Comparison of ENCODE assay signal across 11 mouse cellular contexts in the genomic region with DNA sequence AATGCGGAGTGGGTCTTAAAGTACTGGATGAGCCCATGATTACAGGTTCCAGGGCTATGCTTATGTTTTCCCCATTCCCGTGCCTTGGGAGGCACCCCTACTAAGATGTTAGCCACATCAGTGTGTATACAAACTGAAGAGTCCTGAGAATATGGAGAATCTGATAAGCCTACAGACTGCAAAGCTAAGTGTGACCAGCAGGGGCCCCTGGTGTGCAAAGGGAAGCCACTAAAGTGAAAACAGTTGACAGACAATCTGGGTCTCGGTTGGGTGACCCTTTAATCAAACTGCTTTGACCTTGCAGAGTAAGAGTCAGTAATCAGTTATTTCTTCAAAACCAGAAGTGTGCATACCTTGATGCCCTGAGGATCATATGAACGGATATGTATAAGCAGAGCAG. TPM values are rescaled to one million over a fixed set of nuclear protein-coding genes. Genes with fewer than 3 reads are reported as not detected.
DNase-seq lines count a peak whose midpoint lies in the region; ATAC-seq and TF ChIP-seq lines count a peak whose summit lies in the region.
"Had no signal": no experiment of that assay in that cellular context is flagged by ENCODE, and none has a peak within 500 bp of the region (broad histone marks: within the 10 kb centered on the region; RNA-seq: fewer than 3 reads in every experiment).

No protein-coding gene starts in this region.

- TF ChIP-seq CTCF in kidney, adult 2 months (conservative IDR thresholded peaks at IDR 0.05; ENCODE audit: insufficient read depth, insufficient read length, low read depth, low read length) = peak; percentile 52
- peak; percentile 74 to 86 for TF ChIP-seq CTCF in CH12.LX (conservative IDR thresholded peaks at IDR 0.05 in 1 of 2, IDR thresholded peaks at IDR 0.05 in 1 of 2; ENCODE audit: low read depth in 2 of 2, low read length in 2 of 2)

- in situ Hi-C loops in CH12.LX (cut with MboI; ENCODE audit: low pct_ligation_motif_present, low pct_unique_long_range_greater_than_20kb, low sequenced_read_pairs) = no loop called here

- peaks cover 11% of the 10 kb centered on the region for H3K9me3 ChIP-seq in kidney, embryonic 16.5 days (ENCODE audit: low read length)
- H3K9me3 ChIP-seq in CH12.LX (replicated peaks; ENCODE audit: low read length) = peaks cover 3% of the 10 kb centered on the region
- H3K9me3 ChIP-seq: stomach, embryonic 15.5 days had no signal

- no peak overlapping the region for H3K4me2 ChIP-seq in kidney, embryonic 16.5 days (replicated peaks; ENCODE audit: low read depth, low read length)
- peak overlapping the region; percentile 16; the same call in 1 of the 2 replicates for H3K4me2 ChIP-seq in CH12.LX (ENCODE audit: insufficient read depth, low read depth, poor library complexity, severe bottlenecking)
- H3K4me2 ChIP-seq: forebrain, embryonic 12.5 days; stomach, embryonic 15.5 days had no signal

- dilution Hi-C loops in CH12.LX (cut with MboI; ENCODE audit: extremely low pct_ligation_motif_present, extremely low pct_unique_long_range_greater_than_20kb, low sequenced_read_pairs) = no loop called here

- intact Hi-C loops in left cerebral cortex, postnatal 10 days (cut with DNase I) = no loop called here

- peak; percentile 8 for DNase-seq in kidney, adult 2 months
- DNase-seq in CH12.LX (ENCODE audit: extremely low read depth) = peak; percentile 59
- DNase-seq in MEL-GATA-1-ER (ENCODE audit: extremely low read depth, low read depth) = peak; percentile 14
- peak; percentile 18 for DNase-seq in lung, postnatal 14 days
- no peak for DNase-seq in ovary, postnatal 14 days (ENCODE audit: low spot score)
- DNase-seq in right cerebral cortex, postnatal 10 days (ENCODE audit: low spot score in 2 of 2) = no peak
- no peak for DNase-seq in left cerebral cortex, postnatal 10 days (ENCODE audit: extremely low spot score in 1 of 2, low spot score in 2 of 2)

- no peak overlapping the region for H3K9ac ChIP-seq in kidney, embryonic 16.5 days (replicated peaks; ENCODE audit: low read length)
- H3K9ac ChIP-seq in CH12.LX (ENCODE audit: insufficient read depth, low read depth) = no peak overlapping the region
- H3K9ac ChIP-seq: forebrain, embryonic 12.5 days; stomach, embryonic 15.5 days had no signal

- TF ChIP-seq EP300 in CH12.LX (IDR thresholded peaks at IDR 0.05; ENCODE audit: low read length) = no peak

- TF ChIP-seq POLR2A in kidney, adult 2 months (IDR thresholded peaks at IDR 0.05; ENCODE audit: low read depth, low read length) = no peak
- TF ChIP-seq POLR2A in CH12.LX (IDR thresholded peaks at IDR 0.05; ENCODE audit: low read depth, low read length) = no peak

- 60% methylated on average over 4 of the region's 4 CpGs for WGBS in kidney, adult 2 months
- 65% methylated on average over 4 of the region's 4 CpGs for WGBS in kidney, embryonic 16.5 days

- no peaks in the 10 kb centered on the region for H3K36me3 ChIP-seq in kidney, adult 2 months (ENCODE audit: control insufficient read depth, insufficient read depth, low read length)
- no peaks in the 10 kb centered on the region for H3K36me3 ChIP-seq in kidney, embryonic 16.5 days (ENCODE audit: insufficient read depth, low read length)
- H3K36me3 ChIP-seq in CH12.LX (replicated peaks in 1 of 2; ENCODE audit: control insufficient read depth in 1 of 2, insufficient read depth in 1 of 2, low read length in 1 of 2) = no peaks in the 10 kb centered on the region
- H3K36me3 ChIP-seq: forebrain, embryonic 12.5 days; hindbrain, embryonic 10.5 days; stomach, embryonic 15.5 days had no signal

- no peaks in the 10 kb centered on the region for H3K79me2 ChIP-seq in CH12.LX (replicated peaks; ENCODE audit: control insufficient read depth, extremely low read depth, insufficient read depth, poor library complexity, severe bottlenecking)

- H3K4me1 ChIP-seq in kidney, adult 2 months (ENCODE audit: control insufficient read depth, insufficient read depth, low read length) = no peaks in the 10 kb centered on the region
- H3K4me1 ChIP-seq in kidney, embryonic 16.5 days (ENCODE audit: insufficient read depth, low read length) = no peaks in the 10 kb centered on the region
- peaks cover 0 to 2% of the 10 kb centered on the region in 2 experiments; a peak in 1 of 4 replicates for H3K4me1 ChIP-seq in CH12.LX (ENCODE audit: control insufficient read depth in 1 of 2, insufficient read depth in 2 of 2)
- H3K4me1 ChIP-seq: forebrain, embryonic 12.5 days; hindbrain, embryonic 10.5 days; stomach, embryonic 15.5 days had no signal

- ATAC-seq in kidney, embryonic 16.5 days (ENCODE audit: low FRiP score, low TSS enrichment) = no peak

- no peak overlapping the region for H3K27ac ChIP-seq in kidney, adult 2 months (ENCODE audit: insufficient read depth, low read depth, low read length)
- H3K27ac ChIP-seq in kidney, embryonic 16.5 days (ENCODE audit: low read length) = no peak overlapping the region
- no peak overlapping the region for H3K27ac ChIP-seq in CH12.LX (ENCODE audit: insufficient read depth, low read depth)
- H3K27ac ChIP-seq: forebrain, embryonic 12.5 days; hindbrain, embryonic 10.5 days; stomach, embryonic 15.5 days had no signal

- TF ChIP-seq RAD21 in CH12.LX (IDR thresholded peaks at IDR 0.05; ENCODE audit: low read depth, low read length) = peak; percentile 63

- no peak overlapping the region for H3K4me3 ChIP-seq in kidney, adult 2 months (ENCODE audit: insufficient read depth, low read depth, low read length)
- H3K4me3 ChIP-seq in kidney, embryonic 16.5 days (ENCODE audit: low read length) = no peak overlapping the region
- H3K4me3 ChIP-seq in CH12.LX (replicated peaks in 1 of 3; ENCODE audit: low read depth in 2 of 3, low read length in 2 of 3, poor library complexity in 1 of 3) = no peak overlapping the region
- H3K4me3 ChIP-seq: forebrain, embryonic 12.5 days; hindbrain, embryonic 10.5 days; stomach, embryonic 15.5 days had no signal

- no peaks in the 10 kb centered on the region for H3K27me3 ChIP-seq in kidney, adult 2 months (replicated peaks; ENCODE audit: control insufficient read depth, insufficient read depth, low read length)
- no peaks in the 10 kb centered on the region for H3K27me3 ChIP-seq in kidney, embryonic 16.5 days (ENCODE audit: insufficient read depth, low read length)
- no peaks in the 10 kb centered on the region for H3K27me3 ChIP-seq in CH12.LX (replicated peaks)
- H3K27me3 ChIP-seq: forebrain, embryonic 12.5 days; stomach, embryonic 15.5 days had no signal

TF ChIP-seq in CH12.LX, 34 proteins besides CTCF, POLR2A, EP300 and RAD21:
- TF ChIP-seq SMC3 (IDR thresholded peaks at IDR 0.05; ENCODE audit: low read depth, low read length) (peak; percentile 83), ZNF384 (IDR thresholded peaks at IDR 0.05; ENCODE audit: low read depth, low read length) (no peak), MXI1 (IDR thresholded peaks at IDR 0.05; ENCODE audit: low read depth, low read length) (no peak), MAFK (IDR thresholded peaks at IDR 0.05; ENCODE audit: insufficient replicate concordance, low read length) (no peak), JUN (IDR thresholded peaks at IDR 0.05; ENCODE audit: insufficient read depth, low read depth, low read length) (no peak)

RNA-seq across cellular contexts. Expression of gene Htr2a, which starts 21.8 kb away (rescaled TPM):
- polyA plus RNA-seq in kidney, adult 2 months (2012; rRNA removed) = 0.14 and 0.16 TPM in 2 replicates
- 0.41 and 0.42 TPM in 2 replicates for polyA plus RNA-seq in kidney, embryonic 16.5 days (2015; fragmentation: Nextera tagmentation; extraction: Ambion mirVana)
- total RNA-seq in CH12.LX (2012; rRNA removed) = not detected in 2 replicates
- not detected in 2 replicates for total RNA-seq in CH12.LX (2014; rRNA removed)
- polyA plus RNA-seq in CH12.LX (2012; ENCODE audit: insufficient read length, low read depth) = 0.04 TPM in 1 of 2 replicates, not detected in the other
- 10 to 100 TPM; 17.0 to 18.8 TPM for total RNA-seq in left cerebral cortex, postnatal 10 days (2021)

Comparison
In these comparisons a context has a peak if more than half of its experiments do, and no peak if none do; other contexts are left out.
1. DNase-seq: peak in kidney, adult 2 months (single experiment), CH12.LX (single experiment), MEL-GATA-1-ER (single experiment) and lung, postnatal 14 days (single experiment); none in ovary, postnatal 14 days (single experiment), right cerebral cortex, postnatal 10 days (0 of 2) and left cerebral cortex, postnatal 10 days (0 of 2).